Mouse (Mus musculus) stomach, postnatal 0 days (tissue): ENCODE measurements around the gene Fam3c. TPM values are rescaled to one million over a fixed set of nuclear protein-coding genes. Genes with fewer than 3 reads are reported as not detected.

Experiments
- ATAC-seq: fragments of 200-750 bp; cut with Nextera tagmentation; 2 replicates; pipeline ENCODE4 v1.8.0; 2017; ENCODE audit not compliant: low FRiP score, low TSS enrichment
- DNase-seq: peaks from one replicate; pipeline ENCODE4 v3.0.0-alpha.2; 2016; ENCODE audit warnings: low spot score
- H3K27ac ChIP-seq: fragments of 300-500 bp; sonication (generic); replicated peaks from 2 replicates; pipeline ENCODE4 v1.5.1; 2014; ENCODE audit warnings: mild to moderate bottlenecking, control low read depth
- H3K27me3 ChIP-seq: fragments of 300-500 bp; sonication (generic); 2 replicates; pipeline ENCODE4 v1.6.1; 2014; ENCODE audit warnings: low read length; ENCODE audit not compliant: control insufficient read depth, insufficient read depth
- H3K36me3 ChIP-seq: fragments of 300-500 bp; sonication (generic); 2 replicates; pipeline ENCODE4 v1.6.1; 2014; ENCODE audit warnings: low read length, mixed read lengths; ENCODE audit not compliant: control insufficient read depth, insufficient read depth
- H3K4me1 ChIP-seq: fragments of 300-500 bp; sonication (generic); replicated peaks from 2 replicates; pipeline ENCODE4 v1.6.1; 2014; ENCODE audit warnings: antibody characterized with exemption; ENCODE audit not compliant: control insufficient read depth, insufficient read depth
- H3K4me2 ChIP-seq: fragments of 300-500 bp; sonication (generic); replicated peaks from 2 replicates; pipeline ENCODE4 v1.6.1; 2014; ENCODE audit warnings: low read depth, mild to moderate bottlenecking, control low read depth, moderate library complexity
- H3K4me3 ChIP-seq: fragments of 300-500 bp; sonication (generic); 2 replicates; pipeline ENCODE4 v1.5.1; 2014; ENCODE audit warnings: low read depth, low read length, control low read depth
- H3K9ac ChIP-seq: fragments of 300-500 bp; sonication (generic); 2 replicates; pipeline ENCODE4 v1.6.1; 2014; ENCODE audit warnings: mild to moderate bottlenecking, low read length, control low read depth, mixed read lengths
- H3K9me3 ChIP-seq: fragments of 300-500 bp; sonication (generic); 2 replicates; pipeline ENCODE4 v1.6.1; 2016; ENCODE audit warnings: low read length; ENCODE audit not compliant: control insufficient read depth
- CTCF ChIP-seq: IDR thresholded peaks from 2 replicates; pipeline ENCODE4 v1.5.1; 2016; ENCODE audit warnings: antibody characterized with exemption, low read depth, mild to moderate bottlenecking, moderate library complexity
- EP300 ChIP-seq: optimal IDR thresholded peaks from 2 replicates; pipeline ENCODE3; 2016; ENCODE audit warnings: antibody characterized with exemption
- WGBS: fragments of 180-500 bp; shearing (Covaris S2); extraction: QIAGEN DNeasy Blood & Tissue Kit; methylation state at CpG from one replicate; pipeline ENCODE4 v1.1.7; 2014; 5-methylcytosine and 5-hydroxymethylcytosine counted together
- polyA plus RNA-seq: library from polyadenylated mRNA; unstranded; fragments of >200 nt; fragmentation: Nextera tagmentation; extraction: Ambion mirVana; gene quantifications from 2 replicates; pipeline ENCODE4 v1.2.1, GENCODE M21; 2015

Fam3c gene
- polyA plus RNA-seq, 1 experiment from 2014 or later: 99.4 TPM

DNA sequence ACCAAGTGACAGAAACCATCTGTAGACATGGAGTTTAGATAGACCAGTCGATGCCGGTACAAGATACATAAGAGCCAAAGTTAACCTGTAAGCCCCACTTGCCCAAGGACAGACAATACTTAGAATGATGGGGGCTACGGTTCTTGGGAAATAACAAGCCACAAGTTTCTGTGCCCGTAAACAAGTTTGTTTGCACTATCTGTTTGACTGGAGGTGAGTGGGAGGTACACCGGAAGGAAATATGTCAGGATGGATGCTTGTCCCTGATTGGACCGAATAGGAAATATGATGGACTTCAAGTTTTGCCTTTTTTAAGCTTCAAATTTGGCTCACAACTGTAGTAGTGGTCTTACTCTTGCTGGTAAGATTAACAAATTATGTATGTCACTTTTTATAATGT, 12.3 kb downstream of the Fam3c start:
- H3K4me1 ChIP-seq: peaks cover 2% of the 10 kb centered on the region; the same call in 1 of the 2 replicates
- no peak overlapping the region for H3K4me3 ChIP-seq
- H3K9ac ChIP-seq: no peak overlapping the region
- DNase-seq: no peak
- WGBS: 51% methylated on average over 6 of the region's 6 CpGs
- no peak for ATAC-seq
- H3K36me3 ChIP-seq: no peaks in the 10 kb centered on the region
- TF ChIP-seq CTCF: no peak
- no peak for TF ChIP-seq EP300
- no peaks in the 10 kb centered on the region for H3K9me3 ChIP-seq
- no peaks in the 10 kb centered on the region for H3K27me3 ChIP-seq
- H3K4me2 ChIP-seq: no peak overlapping the region
- H3K27ac ChIP-seq: no peak overlapping the region

DNA sequence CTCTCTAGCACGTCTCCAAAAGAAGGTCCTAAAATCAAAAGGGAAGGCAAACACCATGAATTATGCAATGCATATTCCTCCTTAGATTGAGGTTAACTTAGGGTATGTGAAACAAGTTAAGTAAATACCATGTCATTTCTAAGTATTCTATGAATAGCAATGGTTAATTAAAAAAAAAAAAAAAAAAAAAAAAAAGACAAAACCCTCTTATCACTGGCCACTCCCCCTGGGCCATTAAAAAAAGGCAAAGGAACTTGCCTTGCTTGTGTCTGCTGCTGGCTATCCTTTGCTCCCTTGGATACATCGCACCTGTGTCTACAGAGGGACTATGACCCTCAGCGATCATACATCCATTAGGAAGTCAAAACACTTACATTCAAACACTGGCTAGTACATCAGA, 12.8 kb downstream of the Fam3c start:
- H3K36me3 ChIP-seq: no peaks in the 10 kb centered on the region
- no peaks in the 10 kb centered on the region for H3K9me3 ChIP-seq
- DNase-seq (no peak), ATAC-seq (no peak)
- no peak overlapping the region for H3K4me2 ChIP-seq
- TF ChIP-seq CTCF: no peak
- no peak for TF ChIP-seq EP300
- peaks cover 2% of the 10 kb centered on the region; the same call in 1 of the 2 replicates for H3K4me1 ChIP-seq
- H3K27me3 ChIP-seq: no peaks in the 10 kb centered on the region
- no peak overlapping the region for H3K9ac ChIP-seq
- no peak overlapping the region for H3K27ac ChIP-seq
- WGBS: 20% methylated on average over 3 of the region's 3 CpGs
- H3K4me3 ChIP-seq: no peak overlapping the region

DNA sequence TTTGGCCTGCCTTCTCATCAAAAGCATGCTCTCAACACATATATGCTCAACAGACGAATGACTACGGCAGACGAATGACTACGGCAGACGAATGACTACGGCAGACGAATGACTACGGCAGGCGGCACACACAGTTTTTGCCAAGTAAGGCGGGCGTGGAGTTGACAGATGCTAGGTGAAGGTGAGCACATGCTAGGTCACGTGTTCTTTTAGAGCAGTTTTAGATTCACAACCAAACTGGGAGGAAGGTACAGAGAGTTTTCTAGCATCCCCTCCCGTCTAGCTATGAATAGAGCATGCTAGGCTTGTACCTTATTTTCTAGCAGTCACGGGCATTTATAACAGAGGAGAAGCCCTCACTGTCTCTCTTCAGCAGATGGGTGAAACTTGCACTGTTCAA, 15.3 kb downstream of the Fam3c start:
- Histone ChIP-seq H3K4me2 (no peak overlapping the region), H3K9ac (no peak overlapping the region), H3K4me1 (no peaks in the 10 kb centered on the region), H3K27ac (no peak overlapping the region), H3K4me3 (no peak overlapping the region), H3K9me3 (no peaks in the 10 kb centered on the region), H3K27me3 (no peaks in the 10 kb centered on the region), H3K36me3 (no peaks in the 10 kb centered on the region)
- DNase-seq (no peak), ATAC-seq (no peak)
- WGBS: 78% methylated on average over 14 of the region's 14 CpGs
- TF ChIP-seq CTCF (no peak), EP300 (no peak)

DNA sequence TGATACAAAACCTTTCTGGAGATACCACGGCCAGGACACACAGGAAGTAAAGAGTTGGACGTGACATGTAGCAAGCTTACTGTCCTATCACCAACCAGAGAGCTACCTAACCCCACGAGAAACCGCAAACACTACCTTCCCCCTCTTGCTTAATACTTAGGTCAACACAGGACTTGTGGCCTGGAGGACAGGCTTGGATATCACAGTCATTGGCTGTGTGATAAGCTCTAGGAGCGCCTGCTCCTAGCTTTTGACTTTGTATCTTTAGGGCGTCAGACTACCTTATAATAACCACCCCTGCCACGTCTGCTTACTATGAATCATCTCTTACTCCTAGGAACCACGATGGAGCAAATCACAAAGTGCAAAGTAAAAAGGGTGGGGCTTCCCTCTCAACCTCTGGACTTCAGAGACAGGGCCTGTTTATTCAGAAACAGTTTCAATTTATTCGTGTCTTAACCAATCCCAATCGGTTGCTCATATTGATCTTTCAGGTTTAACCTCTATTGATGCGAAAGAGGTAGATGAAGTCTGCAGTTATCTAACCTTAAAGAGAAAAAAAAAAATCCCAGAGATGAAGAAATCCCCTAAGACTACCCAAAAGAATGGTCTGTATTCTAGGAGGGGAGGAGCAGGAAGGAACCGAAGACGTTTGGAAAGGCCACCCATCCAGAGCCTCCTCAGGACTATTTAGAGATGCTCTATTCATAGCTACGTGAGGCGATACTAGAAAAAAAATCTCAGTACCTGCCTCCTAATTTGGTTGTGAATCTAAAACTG, 16.1 kb downstream of the Fam3c start:
- DNase-seq (no peak), ATAC-seq (peak; percentile 92)
- 70% methylated on average over 15 of the region's 15 CpGs for WGBS
- no peaks in the 10 kb centered on the region for H3K9me3 ChIP-seq
- H3K27ac ChIP-seq: no peak overlapping the region
- no peaks in the 10 kb centered on the region for H3K27me3 ChIP-seq
- TF ChIP-seq CTCF: no peak
- TF ChIP-seq EP300: no peak
- no peaks in the 10 kb centered on the region for H3K4me1 ChIP-seq
- H3K36me3 ChIP-seq: no peaks in the 10 kb centered on the region
- H3K4me3 ChIP-seq: no peak overlapping the region
- H3K4me2 ChIP-seq: no peak overlapping the region
- H3K9ac ChIP-seq: no peak overlapping the region

DNA sequence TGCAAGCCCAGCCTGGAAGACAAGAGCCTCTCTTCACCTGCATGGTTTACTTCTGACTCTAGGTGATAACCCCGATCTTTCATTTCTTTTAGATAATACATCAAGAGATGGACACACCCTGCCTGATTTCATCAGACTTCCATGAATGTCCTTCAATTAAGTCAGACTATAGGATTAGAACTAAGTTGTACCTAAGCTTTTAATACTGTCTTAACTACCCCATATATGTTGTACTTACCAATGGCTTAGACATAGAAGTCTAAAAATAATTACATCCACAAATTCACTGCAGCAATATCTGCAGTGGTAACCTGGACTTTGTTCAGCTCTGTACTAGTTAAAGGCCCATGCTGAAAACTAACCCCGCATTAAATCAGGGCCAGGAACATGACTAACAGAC, 23.5 kb downstream of the Fam3c start:
- no peaks in the 10 kb centered on the region for H3K9me3 ChIP-seq
- 72% methylated on average over 2 of the region's 2 CpGs for WGBS
- H3K9ac ChIP-seq: no peak overlapping the region
- no peak overlapping the region for H3K4me2 ChIP-seq
- H3K4me3 ChIP-seq: no peak overlapping the region
- ATAC-seq (no peak), DNase-seq (peak; percentile 5)
- no peak for TF ChIP-seq CTCF
- no peak for TF ChIP-seq EP300
- no peaks in the 10 kb centered on the region for H3K4me1 ChIP-seq
- no peaks in the 10 kb centered on the region for H3K27me3 ChIP-seq
- no peaks in the 10 kb centered on the region for H3K36me3 ChIP-seq
- H3K27ac ChIP-seq: no peak overlapping the region

DNA sequence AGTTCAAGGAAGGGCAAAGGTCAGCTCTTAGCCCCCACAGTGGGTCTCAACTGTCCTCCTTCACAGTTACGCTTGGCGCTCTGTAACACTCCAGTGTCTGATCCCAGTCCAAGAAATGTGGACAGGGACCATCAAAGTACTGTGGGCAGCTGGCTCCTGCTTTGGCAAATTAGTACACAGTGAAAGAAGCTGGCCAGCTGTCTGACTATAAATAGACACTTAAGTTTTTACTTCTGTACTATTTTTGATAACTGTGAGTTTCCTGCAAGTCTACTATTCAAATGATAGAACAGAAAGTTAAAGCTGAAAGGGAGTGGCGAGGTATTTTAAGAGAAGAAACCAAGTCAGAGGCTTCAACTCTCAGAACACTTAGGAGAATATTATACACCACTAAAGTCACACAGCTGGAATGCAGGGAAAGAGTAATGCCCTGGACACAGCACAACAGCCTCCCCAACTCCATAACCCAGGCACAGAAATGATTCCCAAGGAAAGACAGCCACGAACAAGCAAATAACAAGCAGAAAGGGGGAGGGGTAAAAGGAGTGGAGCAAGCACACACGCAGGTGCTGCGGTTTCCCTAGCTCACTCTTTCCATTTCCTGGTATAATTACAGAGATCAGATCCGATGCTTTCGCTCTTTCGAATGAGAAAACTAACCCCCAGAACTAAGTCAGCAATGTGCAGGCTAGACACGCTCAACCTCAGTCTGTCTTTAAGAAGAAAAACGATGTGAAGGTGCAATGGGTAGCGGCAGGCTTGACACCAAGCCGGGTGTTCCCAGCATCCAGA, 25.7 kb downstream of the Fam3c start:
- H3K9ac ChIP-seq: no peak overlapping the region
- no peaks in the 10 kb centered on the region for H3K4me1 ChIP-seq
- H3K27me3 ChIP-seq: no peaks in the 10 kb centered on the region
- TF ChIP-seq CTCF: no peak
- TF ChIP-seq EP300: no peak
- ATAC-seq (peak; percentile 36; the same call in 1 of the 2 replicates), DNase-seq (no peak)
- no peak overlapping the region for H3K4me2 ChIP-seq
- no peaks in the 10 kb centered on the region for H3K9me3 ChIP-seq
- H3K4me3 ChIP-seq: no peak overlapping the region
- H3K36me3 ChIP-seq: no peaks in the 10 kb centered on the region; the same call in 1 of the 2 replicates
- H3K27ac ChIP-seq: no peak overlapping the region
- 73% methylated on average over 13 of the region's 13 CpGs for WGBS
